Mouse (Mus musculus) layer of hippocampus, postnatal 25 days (tissue): Measurements from ENCODE around the gene Csrp3. TPM values are rescaled to one million over a fixed set of nuclear protein-coding genes. Genes with fewer than 3 reads are reported as not detected.

Experiments used
- DNase-seq, 2 experiments: peaks; one replicate each; pipeline ENCODE4 v3.0.0; 2022; ENCODE audit warnings: mixed read lengths in 2 of 2, low spot score in 1 of 2; ENCODE audit errors: extremely low spot score in 1 of 2
- total RNA-seq, 2 experiments: library from RNA; stranded (reverse); gene quantifications; 2 replicates each; pipeline ENCODE4 v1.2.3; 2021

Csrp3 gene
- total RNA-seq, 2 experiments from 2014 or later, result not detected

- no peak for DNase-seq
These were observed 13.4 kb downstream of the Csrp3 start for GRCm38 (mm10) chr7:48834371-48834970.

- no peak for DNase-seq
These were observed 15.1 kb downstream of the Csrp3 start for GRCm38 (mm10) chr7:48832735-48833134.

GRCm38 (mm10) chr7:48830395-48830794, 17.4 kb downstream of the Csrp3 start:
- DNase-seq, result no peak

GRCm38 (mm10) chr7:48829177-48829910, 18.5 kb downstream of the Csrp3 start:
- no peak for DNase-seq

GRCm38 (mm10) chr7:48825170-48825569, 22.7 kb downstream of the Csrp3 start:
- DNase-seq, result no peak

GRCm38 (mm10) chr7:48824671-48825070, 23.2 kb downstream of the Csrp3 start:
- DNase-seq, result no peak

GRCm38 (mm10) chr7:48823621-48824020, 24.2 kb downstream of the Csrp3 start:
- no peak for DNase-seq

GRCm38 (mm10) chr7:48821654-48822053, 26.2 kb downstream of the Csrp3 start:
- DNase-seq, result no peak

- DNase-seq, result no peak
These were observed 34.2 kb downstream of the Csrp3 start for GRCm38 (mm10) chr7:48813594-48813993.

- DNase-seq, result no peak
These were observed 35.5 kb downstream of the Csrp3 start for GRCm38 (mm10) chr7:48812358-48812757.

GRCm38 (mm10) chr7:48810652-48811051, 37.2 kb downstream of the Csrp3 start:
- no peak for DNase-seq

GRCm38 (mm10) chr7:48806587-48806986, 41.2 kb downstream of the Csrp3 start:
- DNase-seq, result no peak

- DNase-seq, result no peak
These were observed 44.5 kb downstream of the Csrp3 start for GRCm38 (mm10) chr7:48803381-48803780.

- no peak for DNase-seq
These were observed 52.7 kb downstream of the Csrp3 start for GRCm38 (mm10) chr7:48795130-48795529.

- DNase-seq, result no peak
These were observed 56.4 kb downstream of the Csrp3 start for GRCm38 (mm10) chr7:48791412-48791811.

- no peak for DNase-seq
These were observed 57.7 kb downstream of the Csrp3 start for GRCm38 (mm10) chr7:48790117-48790516.

GRCm38 (mm10) chr7:48788851-48789572, 58.8 kb downstream of the Csrp3 start, which contains the start of gene Zdhhc13:
Zdhhc13 (plus strand) TSS chr7:48789003.
- DNase-seq, result peak; percentile 80 to 87

GRCm38 (mm10) chr7:48788348-48788747, 59.5 kb downstream of the Csrp3 start:
- DNase-seq, result no peak

- no peak for DNase-seq
These were observed 62.9 kb downstream of the Csrp3 start for GRCm38 (mm10) chr7:48784773-48785523.

- no peak for DNase-seq
These were observed 65.4 kb downstream of the Csrp3 start for GRCm38 (mm10) chr7:48782432-48782831.
